Mouse (Mus musculus): ENCODE measurements around the gene Ly6g.
"Not testable (repeated sequence)": the region's sequence is repeated elsewhere in the genome, so short reads cannot be mapped to it uniquely, and the experiment has no call there.

Gene Ly6g

DNA sequence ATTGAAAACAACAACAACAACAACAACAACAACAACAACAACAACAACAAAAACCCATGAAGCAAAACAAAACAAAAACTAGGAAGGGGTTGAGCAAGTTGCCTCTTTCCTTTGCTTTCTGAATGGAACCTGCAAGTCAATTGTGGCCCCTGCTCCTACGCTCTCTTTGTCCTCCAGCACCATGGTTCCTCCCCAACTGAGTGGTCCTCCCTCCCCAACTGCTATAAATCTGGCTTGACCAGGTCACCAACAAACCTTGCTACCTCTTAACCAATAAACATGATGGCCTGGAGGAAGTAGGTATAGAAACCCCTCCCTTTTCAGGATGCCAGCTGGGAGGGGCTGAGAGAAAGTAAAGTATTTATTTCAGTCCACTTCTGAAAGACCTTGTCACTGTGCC lies at the start of gene Ly6g:
Ly6g (plus strand) TSS at position 301 of the 400 bp plus-strand sequence.
- DNase-seq (ENCODE audit: low spot score): peak; percentile 4

DNA sequence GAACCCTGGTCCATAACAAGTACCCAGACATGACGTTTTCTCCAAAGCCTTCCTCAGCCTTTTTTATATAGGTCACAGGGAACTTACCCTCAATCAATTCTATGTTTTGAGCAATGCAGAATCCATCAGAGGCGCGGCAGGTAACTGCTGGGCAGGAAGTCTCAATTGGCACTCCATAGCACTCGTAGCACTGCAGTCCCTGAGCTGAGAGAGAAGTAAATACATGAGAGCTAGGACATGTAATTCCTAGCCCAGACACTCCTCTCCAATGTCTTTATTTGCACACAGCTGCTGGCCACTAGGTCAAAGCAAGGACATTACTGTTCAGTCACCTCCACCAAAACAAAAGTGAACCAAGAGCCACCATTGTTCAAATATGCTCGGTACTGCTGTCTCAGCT lies 44.6 kb upstream of the Ly6g start:
- DNase-seq (ENCODE audit: low spot score): not testable (repeated sequence)

DNA sequence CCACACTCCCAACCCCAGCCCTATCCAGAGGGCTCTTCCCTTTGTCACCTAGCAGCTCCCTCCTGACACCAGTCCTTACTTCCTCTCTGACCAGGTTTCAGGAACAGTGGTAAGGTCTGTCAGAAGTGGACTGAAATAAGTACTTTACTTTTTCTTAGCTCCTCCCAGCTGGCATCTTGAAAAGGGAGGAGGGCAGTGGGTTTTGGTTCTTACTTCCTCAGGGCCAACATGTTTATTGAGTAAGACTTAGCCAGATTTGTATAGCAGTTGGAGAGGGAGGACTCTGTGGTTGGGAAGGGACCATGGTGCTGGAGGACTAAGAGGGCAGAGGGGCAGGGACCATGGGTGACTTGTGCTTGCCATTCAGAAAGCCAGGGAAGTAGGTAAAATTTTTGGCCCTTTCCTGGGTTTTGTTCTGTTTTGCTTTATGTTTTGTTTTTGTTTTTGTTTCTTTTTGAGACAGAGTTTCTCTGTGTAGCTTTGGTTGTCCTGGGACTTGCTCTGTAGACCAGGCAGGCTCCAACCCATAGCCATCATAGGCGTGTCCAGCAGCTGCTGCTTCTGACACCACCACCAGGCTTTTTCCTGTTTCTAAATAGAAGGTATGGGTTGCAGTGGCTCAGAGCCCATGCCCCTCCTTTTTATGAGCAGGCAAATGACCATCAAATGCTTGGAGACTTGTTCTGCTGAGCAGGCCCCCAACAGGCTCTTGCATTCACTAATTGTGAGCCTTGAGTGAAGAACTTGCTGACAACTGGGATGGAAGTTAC lies 43.0 kb upstream of the Ly6g start, which contains the start of gene Ly6c2:
Ly6c2 (minus strand) TSS at position 110 of the 770 bp plus-strand sequence.
- not testable (repeated sequence) for DNase-seq (ENCODE audit: low spot score)

DNA sequence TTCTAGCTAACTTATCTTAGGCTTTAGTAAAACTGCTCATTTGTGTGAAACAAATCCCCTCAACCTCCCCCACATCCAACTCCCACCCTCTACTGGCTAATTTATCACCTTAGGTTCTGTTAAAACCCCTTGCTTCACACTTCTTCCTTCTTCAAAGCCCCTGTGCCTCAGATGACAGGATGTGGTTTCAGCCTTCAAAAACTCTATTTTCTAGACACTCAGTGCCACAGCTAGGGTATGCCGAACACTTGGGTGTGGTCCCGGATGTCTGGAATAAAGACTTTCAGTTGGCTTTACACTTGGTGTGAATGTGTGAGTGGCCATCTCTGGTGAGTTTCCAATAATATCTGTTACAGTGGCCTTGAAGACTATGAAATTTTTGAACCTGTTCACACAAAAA lies 38.5 kb upstream of the Ly6g start:
- no peak for DNase-seq (ENCODE audit: low spot score)

DNA sequence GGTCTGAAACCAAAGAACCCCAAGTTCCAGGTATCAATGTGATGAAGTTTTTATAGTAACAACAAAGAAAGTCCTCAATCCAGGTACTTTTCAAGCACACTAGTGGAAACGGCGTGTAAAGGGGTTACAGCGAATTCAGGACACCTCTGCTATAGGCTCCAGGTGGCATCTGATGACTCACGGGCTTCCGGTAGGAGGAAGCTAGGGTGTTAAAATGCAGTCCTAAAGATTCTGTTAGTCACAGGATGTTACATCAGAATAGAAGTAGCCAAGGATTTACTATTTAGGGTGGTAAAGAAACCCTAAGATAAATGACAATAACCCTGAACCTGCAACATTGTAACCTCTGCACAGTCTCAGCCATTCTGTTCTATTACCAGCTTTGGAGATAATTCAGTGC lies 37.6 kb upstream of the Ly6g start:
- not testable (repeated sequence) for DNase-seq (ENCODE audit: low spot score)

DNA sequence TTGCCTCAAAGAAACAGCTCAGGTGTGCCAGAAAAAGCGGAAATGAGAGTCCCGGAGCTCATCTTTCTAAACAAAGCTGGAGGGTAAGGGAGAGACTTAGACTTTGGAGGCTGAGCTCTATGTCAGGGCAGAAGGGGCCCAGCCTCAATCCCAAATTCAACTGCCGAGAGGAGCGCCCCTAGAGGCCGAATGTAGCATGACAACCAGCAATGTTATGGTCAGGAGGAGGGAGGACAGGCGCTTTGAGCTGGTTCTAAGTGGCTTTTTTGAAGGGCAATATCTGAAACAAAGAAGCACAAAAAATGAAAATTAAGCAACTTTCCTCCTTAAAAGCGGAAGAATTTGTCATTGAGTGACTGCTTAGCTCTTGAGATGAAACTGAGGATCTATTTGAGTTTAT lies 36.3 kb upstream of the Ly6g start:
- DNase-seq (ENCODE audit: low spot score): not testable (repeated sequence)

DNA sequence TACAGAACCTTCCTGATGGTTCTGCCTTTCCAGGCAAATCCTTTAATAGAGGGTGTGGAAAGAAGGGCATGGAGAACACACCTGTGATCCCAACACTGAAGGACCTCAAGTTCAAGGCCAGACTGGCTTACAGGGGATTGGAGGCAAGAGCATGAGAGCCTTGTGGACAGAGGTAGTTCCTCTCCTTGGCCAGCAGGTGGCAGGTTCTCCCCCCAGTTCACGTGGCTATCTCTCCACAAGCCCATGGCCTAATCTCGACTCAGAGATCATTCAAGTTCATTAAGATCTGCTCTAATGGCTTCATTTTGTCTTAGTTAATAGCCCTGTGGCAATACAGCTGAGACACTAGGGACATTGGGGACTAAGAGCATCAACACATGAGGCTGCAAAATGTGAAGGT lies 35.0 kb upstream of the Ly6g start:
- no peak for DNase-seq (ENCODE audit: low spot score)

DNA sequence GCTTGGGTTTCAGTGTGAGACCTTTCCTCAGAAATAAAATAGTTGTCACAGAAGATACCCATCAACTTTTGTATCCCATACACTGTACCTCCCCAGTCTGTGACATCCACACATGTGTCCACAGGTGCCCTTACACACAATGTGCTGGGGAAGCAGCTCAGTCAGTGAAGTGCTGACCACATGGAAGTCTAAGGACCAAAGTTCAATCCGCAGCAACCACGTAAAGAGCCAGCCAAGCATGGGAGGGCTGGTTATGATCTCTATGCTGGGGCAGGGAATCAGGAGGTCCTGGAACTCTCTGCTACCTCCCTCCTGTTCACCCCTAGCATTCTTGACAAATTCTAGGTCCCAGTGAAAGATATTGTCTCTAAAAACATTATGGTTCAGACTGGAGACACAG lies 22.7 kb upstream of the Ly6g start:
- not testable (repeated sequence) for DNase-seq (ENCODE audit: low spot score)

DNA sequence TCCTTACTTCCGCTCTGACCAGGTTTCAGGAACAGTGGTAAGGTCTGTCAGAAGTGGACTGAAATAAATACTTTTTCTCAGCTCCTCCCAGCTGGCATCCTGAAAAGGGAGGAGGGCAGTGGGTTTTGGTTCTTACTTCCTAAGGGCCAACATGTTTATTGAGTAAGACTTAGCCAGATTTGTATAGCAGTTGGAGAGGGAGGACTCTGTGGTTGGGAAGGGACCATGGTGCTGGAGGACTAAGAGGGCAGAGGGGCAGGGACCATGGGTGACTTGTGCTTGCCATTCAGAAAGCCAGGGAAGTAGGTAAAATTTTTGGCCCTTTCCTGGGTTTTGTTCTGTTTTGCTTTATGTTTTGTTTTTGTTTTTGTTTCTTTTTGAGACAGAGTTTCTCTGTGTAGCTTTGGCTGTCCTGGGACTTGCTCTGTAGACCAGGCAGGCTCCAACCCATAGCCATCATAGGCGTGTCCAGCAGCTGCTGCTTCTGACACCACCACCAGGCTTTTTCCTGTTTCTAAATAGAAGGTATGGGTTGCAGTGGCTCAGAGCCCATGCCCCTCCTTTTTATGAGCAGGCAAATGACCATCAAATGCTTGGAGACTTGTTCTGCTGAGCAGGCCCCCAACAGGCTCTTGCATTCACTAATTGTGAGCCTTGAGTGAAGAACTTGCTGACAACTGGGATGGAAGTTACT lies 19.8 kb upstream of the Ly6g start:
- not testable (repeated sequence) for DNase-seq (ENCODE audit: low spot score)

DNA sequence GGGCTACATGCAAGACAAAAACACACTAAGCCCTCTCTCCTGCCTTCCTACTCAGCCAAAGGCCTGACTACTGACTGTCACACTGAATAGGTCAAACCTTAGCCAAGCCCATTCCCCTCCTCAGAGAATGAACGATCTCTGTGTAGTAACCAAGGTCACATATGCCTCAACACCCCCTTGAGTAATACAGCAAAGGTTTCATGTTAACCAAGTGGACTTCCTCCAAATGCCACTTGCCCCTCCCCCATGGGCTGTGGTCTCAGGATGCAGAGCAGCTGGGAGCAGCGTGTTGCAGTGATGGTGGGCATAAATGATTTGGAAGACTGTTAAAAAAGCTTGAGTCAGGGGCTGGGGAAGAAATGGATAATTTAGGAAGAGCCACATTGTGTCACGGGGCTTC lies 17.3 kb upstream of the Ly6g start:
- not testable (repeated sequence) for DNase-seq (ENCODE audit: low spot score)

DNA sequence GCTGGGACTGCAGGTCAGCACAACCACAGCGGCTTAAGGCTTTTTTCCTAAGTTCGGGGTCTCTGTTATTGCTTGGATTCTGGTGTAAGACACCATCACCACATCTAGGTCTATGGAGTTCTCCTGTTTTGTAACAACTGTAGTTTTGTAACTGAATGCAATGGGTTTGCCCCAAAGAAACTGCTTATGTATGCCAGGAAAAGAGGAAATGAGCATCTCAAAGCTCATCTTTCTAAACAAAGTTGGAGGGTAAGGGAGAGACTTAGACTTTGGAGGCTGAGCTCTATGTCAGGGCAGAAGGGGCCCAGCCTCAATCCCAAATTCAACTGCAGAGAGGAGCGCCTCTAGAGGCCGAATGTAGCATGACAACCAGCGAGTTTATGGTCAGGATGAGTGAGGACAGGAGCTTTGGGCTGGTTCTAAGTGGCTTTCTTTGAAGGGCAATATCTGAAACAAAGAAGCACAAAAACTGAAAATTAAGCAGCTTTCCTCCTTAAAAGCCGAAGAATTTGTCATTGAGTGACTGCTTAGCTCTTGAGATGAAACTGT lies 13.2 kb upstream of the Ly6g start:
- DNase-seq (ENCODE audit: low spot score): not testable (repeated sequence)

DNA sequence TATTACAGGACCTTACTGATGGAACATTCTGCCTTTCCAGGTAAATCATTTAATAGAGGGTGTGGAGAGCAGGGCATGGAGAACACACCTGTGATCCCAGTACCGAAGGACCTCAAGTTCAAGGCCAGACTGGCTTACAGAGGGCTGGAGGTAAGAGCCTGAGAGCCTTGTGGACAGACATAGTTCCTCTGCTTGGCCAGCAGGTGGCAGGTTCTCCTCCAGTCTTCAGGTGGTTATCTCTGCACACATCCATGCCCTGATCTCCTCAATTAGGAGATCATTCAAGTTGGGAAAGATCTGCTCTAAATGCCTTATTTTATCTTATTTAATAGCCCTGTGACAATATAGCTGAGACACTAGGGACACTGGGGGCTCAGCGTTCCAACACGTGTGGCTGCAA lies 11.3 kb upstream of the Ly6g start:
- DNase-seq (ENCODE audit: low spot score): no peak

DNA sequence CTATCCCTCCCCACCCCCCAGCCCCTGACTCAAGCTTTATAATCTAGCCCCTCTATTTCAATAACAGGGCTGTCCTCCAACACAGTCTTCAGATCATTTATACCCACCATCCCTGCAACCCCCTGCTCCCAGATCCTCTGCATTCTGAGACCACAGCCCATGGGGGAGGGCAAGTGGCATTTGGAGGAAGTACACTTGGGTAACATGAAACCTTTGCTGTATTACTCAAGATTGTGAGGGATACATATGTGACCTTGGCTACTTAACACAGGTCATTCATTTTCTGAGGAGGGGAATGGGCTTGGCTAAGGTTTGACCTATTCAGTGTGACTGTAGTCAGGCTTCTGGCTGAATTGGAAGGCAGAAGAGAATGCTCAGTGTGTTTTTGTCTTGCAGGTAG lies 2.0 kb upstream of the Ly6g start:
- no peak for DNase-seq (ENCODE audit: low spot score)

DNA sequence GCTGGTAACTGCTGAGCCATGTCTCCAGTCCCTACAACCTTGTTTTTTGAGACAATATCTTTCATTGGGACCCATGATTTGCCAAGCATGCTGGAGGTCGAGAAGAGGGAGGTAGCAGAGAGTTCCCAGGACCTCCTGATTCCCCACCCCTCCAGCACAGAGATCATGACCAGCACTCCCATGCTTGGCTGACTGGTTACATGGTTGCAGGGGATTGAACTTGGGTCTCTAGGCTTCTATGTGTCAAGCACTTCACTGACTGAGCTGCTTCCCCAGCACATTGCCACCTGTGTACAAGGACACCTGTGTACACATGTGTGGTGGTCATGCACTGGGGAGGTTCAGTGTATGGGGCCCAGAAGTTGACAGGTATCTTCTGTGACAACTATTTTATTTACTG lies 2.6 kb downstream of the Ly6g start:
- DNase-seq (ENCODE audit: low spot score): no peak

DNA sequence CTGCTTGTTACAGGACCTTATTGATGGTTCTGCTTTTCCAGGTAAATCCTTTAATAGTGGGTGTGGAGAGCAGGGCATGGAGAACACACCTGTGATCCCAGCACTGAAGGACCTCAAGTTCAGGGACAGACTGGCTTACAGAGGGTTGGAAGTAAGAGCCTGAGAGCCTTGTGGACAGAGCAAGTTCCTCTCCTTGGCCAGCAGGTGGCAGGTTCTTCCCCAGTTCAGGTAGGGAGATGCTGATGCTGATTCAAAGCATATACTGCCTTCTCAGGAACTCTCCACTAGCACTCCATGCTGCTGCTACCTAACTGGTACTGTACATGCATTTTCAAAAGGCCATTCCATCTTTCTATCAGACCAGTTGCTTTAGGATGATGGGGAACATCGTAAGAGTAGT lies 20.5 kb downstream of the Ly6g start:
- no peak for DNase-seq (ENCODE audit: low spot score)

DNA sequence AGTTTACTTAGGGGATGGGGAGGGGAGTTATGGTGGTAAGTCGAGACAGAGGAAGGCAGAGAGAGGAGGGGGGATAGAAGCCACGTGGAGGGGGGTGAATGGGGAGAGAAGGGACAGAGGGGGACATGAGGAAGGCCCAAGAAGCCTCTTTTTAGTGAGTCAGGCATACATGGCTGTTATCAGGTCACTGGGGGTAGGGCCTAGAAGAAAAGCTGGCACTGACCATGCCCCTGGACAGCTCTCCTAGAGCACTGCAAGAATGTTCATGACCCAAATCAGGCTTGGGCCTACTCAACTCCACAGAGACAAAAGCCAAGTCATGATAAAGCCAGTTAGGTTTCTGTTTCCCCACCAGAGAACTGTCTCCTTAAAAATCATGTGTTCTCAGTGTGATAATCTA lies 31.3 kb downstream of the Ly6g start:
- DNase-seq (ENCODE audit: low spot score): no peak

DNA sequence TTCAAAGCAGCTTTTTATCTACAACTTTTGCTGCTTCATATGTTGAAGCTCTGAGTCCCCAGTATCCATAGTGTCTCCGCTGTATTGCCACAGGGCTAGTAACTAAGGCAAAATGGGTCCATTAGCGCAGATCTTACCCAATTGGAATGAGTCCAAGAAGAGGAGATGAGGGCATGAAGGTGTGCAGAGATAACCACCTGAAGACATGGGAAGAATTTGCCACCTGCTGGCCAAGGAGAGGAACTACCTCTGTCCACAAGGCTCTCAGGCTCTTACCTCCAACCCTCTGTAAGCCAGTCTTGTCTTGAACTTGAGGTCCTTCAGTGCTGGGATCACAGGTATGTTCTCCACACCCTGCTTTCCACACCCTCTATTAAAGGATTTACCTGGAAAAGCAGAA lies 34.1 kb downstream of the Ly6g start:
- peak; percentile 5 for DNase-seq (ENCODE audit: low spot score)

DNA sequence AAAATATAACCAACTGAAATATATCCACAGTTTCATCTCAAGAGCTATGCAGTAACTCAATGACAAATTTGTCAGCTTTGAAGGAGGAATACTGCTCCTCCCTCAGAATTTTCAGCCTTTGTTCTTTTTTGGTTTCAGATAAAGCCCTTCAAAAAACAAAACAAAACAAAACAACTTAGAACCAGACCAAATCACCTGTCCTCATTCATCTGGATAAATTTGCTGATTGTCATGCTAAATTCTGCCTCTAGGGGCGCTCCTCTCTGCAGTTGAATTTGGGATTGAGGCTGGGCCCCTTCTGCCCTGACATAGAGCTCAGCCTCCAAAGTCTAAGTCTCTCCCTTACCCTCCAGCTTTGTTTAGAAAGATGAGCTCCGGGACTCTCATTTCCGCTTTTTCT lies 35.5 kb downstream of the Ly6g start:
- DNase-seq (ENCODE audit: low spot score): peak; percentile 2

Measured in MN1 (cell line).